Mouse (Mus musculus) heart, embryonic 11.5 days (tissue): ENCODE measurements around the gene Susd1. TPM values are rescaled to one million over a fixed set of nuclear protein-coding genes. Genes with fewer than 3 reads are reported as not detected.

Source experiments
- ATAC-seq: fragments of 200-750 bp; cut with Nextera tagmentation; replicated peaks from 2 replicates; pipeline ENCODE4 v1.8.0; 2017; ENCODE audit warnings: moderate library complexity; ENCODE audit not compliant: insufficient number of reproducible peaks, low FRiP score, low TSS enrichment
- H3K27ac ChIP-seq: fragments of 300-500 bp; sonication (generic); 2 replicates; pipeline ENCODE4 v1.5.1; 2014; ENCODE audit warnings: mild to moderate bottlenecking, low read depth, low read length
- H3K27me3 ChIP-seq: fragments of 300-500 bp; sonication (generic); 2 replicates; pipeline ENCODE4 v1.6.1; 2014; ENCODE audit warnings: mild to moderate bottlenecking, low read length, mixed read lengths; ENCODE audit not compliant: control insufficient read depth, insufficient read depth
- H3K36me3 ChIP-seq: fragments of 300-500 bp; sonication (generic); 2 replicates; pipeline ENCODE4 v1.6.1; 2014; ENCODE audit warnings: mild to moderate bottlenecking, low read length, moderate library complexity, mixed read lengths; ENCODE audit not compliant: control insufficient read depth, insufficient read depth
- H3K4me1 ChIP-seq: fragments of 300-500 bp; sonication (generic); 2 replicates; pipeline ENCODE4 v1.6.1; 2014; ENCODE audit warnings: low read length; ENCODE audit not compliant: control insufficient read depth, insufficient read depth
- H3K4me2 ChIP-seq: fragments of 300-500 bp; sonication (generic); 2 replicates; pipeline ENCODE4 v1.6.1; 2014; ENCODE audit warnings: mild to moderate bottlenecking, moderate library complexity
- H3K4me3 ChIP-seq: fragments of 300-500 bp; sonication (generic); 2 replicates; pipeline ENCODE4 v1.5.1; 2014; ENCODE audit warnings: low read depth, low read length
- H3K9ac ChIP-seq: fragments of 300-500 bp; sonication (generic); 2 replicates; pipeline ENCODE4 v1.6.1; 2014; ENCODE audit warnings: mild to moderate bottlenecking, low read depth, low read length, moderate library complexity
- H3K9me3 ChIP-seq: fragments of 300-500 bp; sonication (generic); replicated peaks from 2 replicates; pipeline ENCODE4 v1.6.1; 2016; ENCODE audit warnings: low read length; ENCODE audit not compliant: control insufficient read depth
- WGBS: fragments of 180-500 bp; shearing (Covaris S2); extraction: QIAGEN DNeasy Blood & Tissue Kit; methylation state at CpG from one replicate; pipeline ENCODE4 v1.1.7; 2014; ENCODE audit not compliant: insufficient replicate concordance; 5-methylcytosine and 5-hydroxymethylcytosine counted together
- polyA plus RNA-seq: library from polyadenylated mRNA; unstranded; fragments of >200 nt; fragmentation: Nextera tagmentation; extraction: Ambion mirVana; gene quantifications from 2 replicates; pipeline ENCODE4 v1.2.1, GENCODE M21; 2014

Susd1 gene
- polyA plus RNA-seq, 1 experiment from 2014 or later = 5.4 TPM

DNA sequence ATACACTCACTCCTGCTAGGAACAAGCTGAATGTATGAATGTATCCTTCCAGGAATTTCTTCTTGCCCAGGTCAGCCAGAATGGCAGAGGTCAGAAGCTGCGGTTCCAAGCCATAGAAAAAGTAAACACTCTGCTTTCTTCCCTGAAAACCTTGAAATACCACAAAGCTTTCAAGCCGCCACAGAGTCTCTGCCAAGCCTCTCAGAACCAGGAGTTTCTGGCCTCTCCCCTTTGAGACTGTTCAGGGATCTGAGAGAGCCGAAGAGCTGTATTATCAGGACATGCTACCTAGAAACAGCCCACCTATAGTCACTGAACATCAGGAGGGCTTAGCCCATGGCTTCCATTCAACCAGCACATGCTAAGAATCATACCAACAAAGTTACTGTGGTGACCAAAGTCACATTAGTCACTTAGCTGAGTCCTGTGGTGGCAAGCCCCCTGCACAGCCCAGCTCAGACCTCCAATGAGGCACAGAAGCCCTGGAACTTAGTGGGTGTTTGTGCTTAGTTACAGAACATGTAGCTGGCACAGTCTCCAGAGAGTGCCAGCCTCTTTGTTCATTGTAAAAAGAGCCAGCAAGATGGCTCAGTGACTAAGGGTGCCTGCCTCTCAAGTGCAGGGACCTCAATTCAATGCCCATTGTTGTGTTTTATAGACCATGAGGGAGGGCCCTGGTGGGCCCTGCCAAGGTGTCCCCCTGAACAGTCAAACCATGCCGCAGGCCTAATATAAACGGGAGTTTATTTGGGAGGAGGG is 16.2 kb downstream of the Susd1 start:
- Histone ChIP-seq H3K27me3 (no peaks in the 10 kb centered on the region), H3K4me1 (no peaks in the 10 kb centered on the region; the same call in 1 of the 2 replicates), H3K27ac (no peak overlapping the region), H3K9me3 (no peaks in the 10 kb centered on the region), H3K9ac (no peak overlapping the region), H3K4me3 (no peak overlapping the region), H3K4me2 (no peak overlapping the region), H3K36me3 (no peaks in the 10 kb centered on the region)
- no peak for ATAC-seq
- WGBS = 70% methylated on average over 5 of the region's 5 CpGs

DNA sequence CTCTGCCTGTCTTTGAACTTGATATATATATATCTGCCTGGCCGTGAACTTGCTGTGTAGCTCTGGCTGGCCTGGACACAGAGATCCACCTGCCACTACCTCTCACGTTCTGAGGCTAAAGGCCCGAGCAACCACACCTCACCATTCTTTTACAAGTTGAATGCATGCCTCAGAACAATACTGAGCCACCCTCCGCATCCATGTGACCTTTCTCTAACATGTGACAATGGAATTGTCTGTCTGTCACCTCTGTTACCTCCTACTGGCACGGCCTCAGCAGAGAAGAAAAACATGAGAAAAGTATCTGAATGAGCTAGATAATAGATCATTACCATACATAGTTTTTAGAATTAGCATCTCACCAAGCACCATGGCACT is 17.1 kb downstream of the Susd1 start:
- no peak for ATAC-seq
- Histone ChIP-seq H3K4me3 (no peak overlapping the region), H3K36me3 (no peaks in the 10 kb centered on the region), H3K4me2 (no peak overlapping the region), H3K27me3 (no peaks in the 10 kb centered on the region), H3K27ac (no peak overlapping the region), H3K4me1 (no peaks in the 10 kb centered on the region), H3K9me3 (no peaks in the 10 kb centered on the region), H3K9ac (no peak overlapping the region)
- WGBS = 69% methylated on average over 5 of the region's 5 CpGs

DNA sequence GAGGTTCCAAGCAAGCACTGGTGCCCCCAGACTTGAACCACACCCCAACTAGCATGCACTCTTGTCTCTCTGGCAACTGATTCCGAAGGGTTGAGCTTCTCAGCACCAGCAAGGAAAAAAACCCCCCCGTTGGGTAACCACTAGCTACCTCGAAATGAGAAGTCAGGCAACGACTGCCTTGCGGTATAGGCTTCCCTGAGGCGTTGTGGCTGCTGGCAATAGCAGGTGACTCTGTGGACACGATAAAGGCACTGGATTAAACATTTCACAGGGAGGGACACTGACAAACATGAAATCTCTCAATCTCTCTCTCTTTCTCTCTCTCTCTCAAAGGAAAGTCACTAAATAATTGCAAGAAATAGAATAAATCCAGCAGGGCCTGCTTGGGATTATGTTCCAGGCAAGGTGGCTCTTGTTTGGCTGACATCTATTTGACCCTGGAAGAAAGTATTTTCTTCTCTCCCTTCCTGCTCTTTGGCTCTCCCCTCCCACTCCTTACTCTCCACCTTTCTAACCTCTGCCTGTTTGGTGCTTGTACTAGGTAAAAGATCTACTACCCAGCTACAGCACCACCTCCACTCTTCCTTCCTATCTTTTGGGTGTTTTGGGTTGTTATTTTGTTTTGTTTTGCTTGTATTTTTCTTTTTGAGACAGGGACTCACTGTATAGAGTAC is 17.6 kb downstream of the Susd1 start:
- Histone ChIP-seq H3K4me1 (no peaks in the 10 kb centered on the region), H3K9me3 (no peaks in the 10 kb centered on the region), H3K9ac (no peak overlapping the region), H3K27me3 (no peaks in the 10 kb centered on the region), H3K36me3 (no peaks in the 10 kb centered on the region), H3K4me3 (no peak overlapping the region), H3K27ac (no peak overlapping the region), H3K4me2 (no peak overlapping the region)
- ATAC-seq = no peak
- 85% methylated on average over 7 of the region's 7 CpGs for WGBS

DNA sequence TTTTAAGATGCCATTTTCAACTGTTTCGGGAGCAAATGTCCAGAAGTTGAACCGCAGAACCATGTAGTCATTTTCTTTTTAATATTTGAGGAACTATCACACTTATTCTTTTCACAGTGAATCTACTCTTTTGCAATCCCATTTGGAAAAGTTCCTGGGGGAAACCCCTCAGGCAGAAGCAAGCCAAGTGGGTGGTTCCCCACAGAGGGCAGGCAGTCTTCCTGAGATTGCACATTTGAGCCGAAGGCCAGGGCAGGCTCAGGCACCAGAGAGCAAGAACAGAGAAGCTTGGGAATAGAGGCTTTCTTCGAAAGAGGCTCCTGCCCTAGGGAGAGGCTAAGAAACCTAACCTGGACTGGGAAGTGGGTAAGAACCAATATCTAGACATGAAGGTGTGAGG is 19.2 kb downstream of the Susd1 start:
- Histone ChIP-seq H3K4me3 (no peak overlapping the region), H3K9me3 (no peaks in the 10 kb centered on the region), H3K9ac (no peak overlapping the region), H3K4me2 (no peak overlapping the region), H3K27ac (no peak overlapping the region), H3K4me1 (no peaks in the 10 kb centered on the region), H3K36me3 (no peaks in the 10 kb centered on the region), H3K27me3 (no peaks in the 10 kb centered on the region)
- ATAC-seq = no peak
- 79% methylated on average over 4 of the region's 4 CpGs for WGBS

DNA sequence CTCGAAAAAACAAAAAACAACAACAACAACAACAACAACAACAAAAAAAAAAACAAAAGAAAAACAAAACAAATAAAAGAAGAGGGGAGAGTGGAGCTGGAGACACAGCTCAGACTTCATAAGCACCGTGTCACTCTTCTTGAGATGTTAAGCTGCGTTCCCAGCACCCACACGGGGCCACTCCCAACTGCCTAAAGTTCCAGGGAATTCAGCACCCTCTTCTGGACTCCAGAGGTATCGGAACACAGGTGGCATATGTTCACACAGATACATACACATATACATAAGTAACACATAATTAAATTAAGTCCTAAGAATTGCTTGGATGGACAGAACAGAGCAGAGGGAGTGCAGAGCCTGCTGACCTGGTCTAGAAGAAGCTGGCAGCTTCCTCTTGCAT is 25.0 kb downstream of the Susd1 start:
- H3K36me3 ChIP-seq = no peaks in the 10 kb centered on the region; the same call in 1 of the 2 replicates
- 88% methylated on average over 5 of the region's 5 CpGs for WGBS
- no peaks in the 10 kb centered on the region for H3K4me1 ChIP-seq
- no peaks in the 10 kb centered on the region for H3K9me3 ChIP-seq
- no peak overlapping the region for H3K4me3 ChIP-seq
- no peak overlapping the region for H3K4me2 ChIP-seq
- H3K9ac ChIP-seq = no peak overlapping the region
- no peak overlapping the region for H3K27ac ChIP-seq
- H3K27me3 ChIP-seq = no peaks in the 10 kb centered on the region
- no peak for ATAC-seq

DNA sequence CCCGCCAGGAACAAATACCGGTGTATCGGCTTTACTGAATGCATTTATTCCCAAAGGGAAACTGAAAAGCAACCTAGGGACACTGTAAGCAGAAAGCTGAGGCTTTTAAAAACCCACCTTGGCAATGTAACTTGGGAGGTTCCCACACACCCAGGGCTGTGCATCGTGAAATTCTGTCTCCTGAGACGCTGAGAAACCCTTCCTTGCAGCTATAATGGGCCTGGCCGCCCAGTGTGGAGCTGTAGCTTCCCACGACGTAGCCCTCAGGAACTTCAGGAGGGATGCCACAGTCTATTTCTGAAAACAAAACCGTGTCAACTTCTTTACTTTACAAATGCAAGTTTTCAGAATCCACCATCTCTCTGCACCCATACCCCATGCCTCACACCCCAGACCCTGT is 27.3 kb downstream of the Susd1 start:
- Histone ChIP-seq H3K4me1 (no peaks in the 10 kb centered on the region), H3K9ac (no peak overlapping the region), H3K9me3 (no peaks in the 10 kb centered on the region), H3K27me3 (no peaks in the 10 kb centered on the region), H3K36me3 (no peaks in the 10 kb centered on the region; the same call in 1 of the 2 replicates), H3K27ac (no peak overlapping the region), H3K4me3 (no peak overlapping the region), H3K4me2 (no peak overlapping the region)
- WGBS = 86% methylated on average over 9 of the region's 9 CpGs
- ATAC-seq = no peak

DNA sequence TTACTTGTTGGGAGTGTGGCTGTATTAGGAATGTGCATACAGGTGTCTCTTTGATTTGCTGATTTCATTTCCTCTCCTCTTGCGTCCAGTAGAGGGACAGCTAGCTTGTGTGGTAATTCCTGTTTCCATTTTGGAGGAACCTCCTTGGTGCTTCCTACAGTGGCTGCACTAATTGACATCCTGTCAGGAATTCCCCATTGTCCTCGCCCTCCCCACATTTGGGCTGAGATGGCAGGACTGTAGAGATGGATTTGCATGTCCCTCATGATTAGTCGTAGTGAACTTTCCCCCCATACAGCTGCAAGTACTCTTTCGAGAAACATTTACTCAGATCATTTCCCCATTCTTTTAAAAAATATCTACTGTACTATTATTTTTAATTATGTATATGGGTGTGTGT is 30.7 kb downstream of the Susd1 start:
- H3K9me3 ChIP-seq = no peaks in the 10 kb centered on the region
- H3K4me2 ChIP-seq = no peak overlapping the region
- H3K9ac ChIP-seq = no peak overlapping the region
- H3K27me3 ChIP-seq = no peaks in the 10 kb centered on the region
- ATAC-seq = no peak
- no peak overlapping the region for H3K27ac ChIP-seq
- peaks cover 8% of the 10 kb centered on the region; the same call in 1 of the 2 replicates for H3K4me1 ChIP-seq
- 78% methylated on average over 4 of the region's 4 CpGs for WGBS
- no peaks in the 10 kb centered on the region; the same call in 1 of the 2 replicates for H3K36me3 ChIP-seq
- H3K4me3 ChIP-seq = no peak overlapping the region

DNA sequence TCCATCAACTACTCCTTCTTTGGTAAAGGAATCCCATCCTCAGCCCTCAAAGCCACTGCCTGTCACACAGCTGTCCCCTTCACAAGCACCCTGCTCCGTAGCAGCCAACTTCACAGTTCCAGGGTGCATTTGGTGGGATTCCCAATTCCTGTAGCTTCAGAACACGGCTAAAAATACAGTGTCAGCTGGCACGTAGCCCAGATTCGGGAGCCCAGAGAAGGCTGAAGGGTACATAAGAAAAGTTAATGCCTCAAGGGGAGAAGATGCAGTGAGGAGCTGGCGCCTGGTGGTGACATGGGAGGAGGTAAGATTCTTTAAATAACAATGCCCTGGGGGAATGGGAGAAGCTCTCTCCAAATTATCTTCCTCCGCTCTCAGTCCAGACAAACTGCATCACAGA is 34.1 kb downstream of the Susd1 start:
- Histone ChIP-seq H3K27ac (peak overlapping the region; percentile 68), H3K4me1 (peaks cover 8% of the 10 kb centered on the region; the same call in 1 of the 2 replicates), H3K4me2 (peak overlapping the region; percentile 37), H3K4me3 (no peak overlapping the region), H3K36me3 (no peaks in the 10 kb centered on the region), H3K27me3 (no peaks in the 10 kb centered on the region), H3K9ac (no peak overlapping the region), H3K9me3 (no peaks in the 10 kb centered on the region)
- WGBS = 32% methylated on average over 6 of the region's 6 CpGs
- ATAC-seq = no peak
